Mouse (Mus musculus) small intestine, adult 2 months (tissue): ENCODE data around the gene Atp6v0a1.

Experiments
- CTCF ChIP-seq: fragments of 200-500 bp; IDR thresholded peaks from 2 replicates; pipeline ENCODE4 v1.5.1; 2012; ENCODE audit warnings: low read depth, mild to moderate bottlenecking, control low read depth, inconsistent platforms, low read length, moderate library complexity, mixed read lengths; ENCODE audit not compliant: insufficient replicate concordance, insufficient read length; ENCODE audit errors: extremely low read depth
- POLR2A ChIP-seq: fragments of 200-500 bp; IDR thresholded peaks from 2 replicates; pipeline ENCODE4 v1.6.1; 2012; ENCODE audit warnings: low read depth, mild to moderate bottlenecking, control low read depth, inconsistent platforms, low read length, moderate library complexity

DNA sequence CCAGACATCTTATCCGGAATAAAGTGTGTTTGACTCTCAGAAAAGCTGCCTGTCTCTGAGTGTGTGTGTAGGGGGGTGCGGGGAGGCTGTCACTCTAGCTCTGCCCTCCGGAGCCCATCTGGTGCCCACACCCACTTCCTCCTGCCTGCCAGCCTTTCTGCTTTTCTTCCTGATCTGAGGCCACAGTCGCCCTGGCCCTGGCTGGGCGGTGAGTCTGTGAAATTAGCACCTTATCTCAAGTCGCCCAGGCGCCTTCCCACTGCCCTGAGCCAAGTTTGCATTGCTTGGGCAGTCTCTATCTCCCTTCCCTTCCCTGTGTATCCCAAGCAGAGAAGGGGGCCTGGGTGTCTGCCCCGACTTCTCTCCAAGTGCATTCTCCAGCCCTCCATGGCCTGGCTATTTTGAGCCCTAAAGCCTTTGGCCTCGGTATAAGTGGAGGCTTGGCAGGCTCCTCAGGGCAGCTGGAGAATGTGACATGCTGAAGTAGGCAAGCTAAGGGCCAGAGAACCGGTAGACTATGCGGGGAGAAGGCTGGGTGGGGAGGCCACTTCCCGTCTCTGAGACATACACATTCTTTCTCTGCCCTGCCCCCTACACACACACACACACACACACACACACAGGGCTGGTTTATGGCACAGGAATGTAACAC lies 54.5 kb downstream of the Atp6v0a1 start:
- TF ChIP-seq CTCF (no peak), POLR2A (no peak; the same call in 1 of the 2 replicates)
